Mouse (Mus musculus) B cell, adult 2 months (primary cell): Measurements from ENCODE around the gene Ppt2.

ENCODE experiments used
- DNase-seq, 2 experiments: peaks; one replicate each; pipeline ENCODE4 v3.0.0; 2022

Gene Ppt2

DNA sequence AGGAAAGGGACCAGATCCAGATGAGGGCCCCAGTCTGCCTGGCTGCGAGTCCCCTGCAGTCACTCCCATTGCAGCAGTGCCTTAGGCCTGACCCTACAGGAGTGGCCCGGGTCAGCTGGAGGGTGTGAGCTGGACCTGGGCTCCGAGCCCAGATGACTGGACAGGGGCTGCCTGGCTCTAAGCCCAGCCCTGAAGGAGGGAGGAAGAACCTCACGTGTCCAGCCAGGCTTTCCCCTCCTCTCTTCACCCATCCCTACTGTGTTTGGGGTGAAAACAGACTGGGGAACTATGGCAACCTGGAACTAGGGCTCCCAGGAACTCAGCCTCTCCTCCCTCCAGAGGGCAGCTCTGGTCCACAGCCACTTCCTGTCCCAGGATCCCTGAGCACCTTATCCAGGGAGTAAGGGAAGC lies 27.3 kb upstream of the Ppt2 start:
- DNase-seq: no peak

DNA sequence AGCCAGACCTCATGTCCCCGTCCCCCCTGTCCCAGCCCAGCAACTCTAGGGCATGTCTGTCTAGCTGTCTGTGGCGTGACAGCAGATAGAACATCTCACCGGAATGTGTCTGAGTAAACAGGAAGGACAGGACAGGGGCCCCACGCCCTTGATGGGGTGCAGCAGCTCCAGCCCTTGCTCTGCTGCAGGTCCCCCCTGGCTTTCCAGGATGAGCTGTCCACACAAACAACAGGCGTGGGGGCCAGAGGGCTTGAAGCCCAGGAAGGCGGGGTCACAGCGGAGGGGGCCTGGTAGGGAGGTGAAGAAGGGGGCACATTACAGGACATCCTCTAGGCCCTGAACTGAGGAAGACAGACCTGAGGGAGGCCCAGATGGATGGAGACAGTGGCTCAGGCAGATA lies 26.9 kb upstream of the Ppt2 start:
- no peak for DNase-seq

DNA sequence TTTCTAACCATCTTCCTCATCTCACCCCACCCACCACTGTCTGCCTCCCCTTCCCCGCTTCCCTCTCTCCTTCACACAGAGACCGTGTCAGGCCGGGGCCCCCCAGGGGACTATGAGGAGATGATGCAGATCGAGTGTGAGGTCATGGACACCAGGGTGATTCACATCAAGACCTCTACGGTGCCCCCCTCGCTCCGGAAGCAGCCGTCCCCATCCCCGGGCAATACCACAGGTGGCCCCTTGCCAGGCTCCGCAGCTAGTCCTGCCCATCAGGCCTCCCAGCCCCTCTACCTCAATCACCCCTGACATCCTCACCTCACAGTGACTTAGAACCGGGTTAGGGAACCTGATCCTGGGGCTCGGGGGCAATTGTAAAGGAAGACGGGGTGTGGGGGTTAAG lies 26.1 kb upstream of the Ppt2 start:
- DNase-seq: no peak

DNA sequence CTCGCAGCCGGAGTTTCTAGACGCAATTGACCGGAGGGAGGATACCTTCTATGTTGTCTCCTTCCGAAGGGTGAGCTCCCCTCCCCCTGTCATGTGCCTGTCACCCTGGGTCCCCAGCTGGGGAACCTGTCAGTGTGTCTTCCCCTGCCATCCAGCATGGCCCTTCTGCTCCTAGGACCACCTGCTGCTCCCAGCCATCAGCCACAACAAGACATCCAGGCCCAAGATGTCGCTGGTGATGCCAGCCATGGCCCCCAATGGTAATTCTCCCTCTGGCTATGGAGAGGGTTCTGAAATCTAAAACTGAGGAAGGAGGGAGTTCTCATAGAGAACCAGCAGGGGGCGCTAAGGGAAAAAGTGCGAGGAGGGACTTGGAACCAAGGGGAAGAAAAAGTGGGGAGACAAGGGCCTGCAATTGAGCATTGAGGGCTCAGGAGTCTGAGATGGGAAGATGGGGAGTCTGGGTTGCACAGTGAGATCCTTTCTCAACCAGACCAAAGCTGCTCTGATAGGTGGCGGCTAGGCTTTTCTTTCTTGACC lies 25.5 kb upstream of the Ppt2 start:
- peak; percentile 68 to 73 for DNase-seq

DNA sequence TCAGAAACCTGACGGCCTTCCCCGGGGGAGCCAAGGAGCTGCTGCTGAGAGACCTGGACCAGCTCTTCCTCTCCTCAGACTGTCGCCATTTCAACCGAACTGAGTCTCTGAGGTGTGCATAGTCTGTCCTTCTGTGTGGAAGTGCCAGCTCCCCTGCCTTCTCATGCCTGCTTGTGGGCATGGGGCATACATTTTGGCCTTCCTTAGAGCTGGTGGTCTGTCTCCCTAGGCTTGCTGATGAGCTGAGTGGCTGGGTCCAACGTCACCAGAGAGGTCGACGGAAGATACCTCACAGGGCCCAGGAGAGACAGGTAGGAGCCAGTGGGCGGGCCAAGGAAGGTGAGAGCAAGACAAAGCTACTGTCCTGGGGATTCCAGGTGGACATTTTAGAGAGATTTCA lies 24.7 kb upstream of the Ppt2 start:
- no peak for DNase-seq

DNA sequence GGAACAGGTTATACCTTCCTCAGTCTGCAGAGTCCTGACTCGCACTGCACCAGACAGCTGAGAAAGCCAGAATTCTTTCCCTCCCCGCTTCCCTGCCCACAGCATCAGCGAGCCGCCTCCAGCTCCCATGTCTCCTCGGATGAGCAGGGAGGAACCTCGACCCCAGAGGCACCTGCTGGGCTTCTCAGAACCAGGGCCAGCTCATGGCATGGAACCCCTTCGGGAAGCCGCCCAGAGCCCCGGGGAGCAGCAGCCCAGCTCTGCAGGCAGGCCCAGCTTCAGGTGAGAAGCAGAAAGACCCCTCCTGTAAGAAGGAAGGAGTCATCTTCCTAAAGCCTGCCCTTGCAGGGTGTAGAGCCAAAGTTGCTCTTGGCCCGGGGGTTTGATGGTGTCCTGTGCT lies 24.2 kb upstream of the Ppt2 start:
- no peak for DNase-seq

DNA sequence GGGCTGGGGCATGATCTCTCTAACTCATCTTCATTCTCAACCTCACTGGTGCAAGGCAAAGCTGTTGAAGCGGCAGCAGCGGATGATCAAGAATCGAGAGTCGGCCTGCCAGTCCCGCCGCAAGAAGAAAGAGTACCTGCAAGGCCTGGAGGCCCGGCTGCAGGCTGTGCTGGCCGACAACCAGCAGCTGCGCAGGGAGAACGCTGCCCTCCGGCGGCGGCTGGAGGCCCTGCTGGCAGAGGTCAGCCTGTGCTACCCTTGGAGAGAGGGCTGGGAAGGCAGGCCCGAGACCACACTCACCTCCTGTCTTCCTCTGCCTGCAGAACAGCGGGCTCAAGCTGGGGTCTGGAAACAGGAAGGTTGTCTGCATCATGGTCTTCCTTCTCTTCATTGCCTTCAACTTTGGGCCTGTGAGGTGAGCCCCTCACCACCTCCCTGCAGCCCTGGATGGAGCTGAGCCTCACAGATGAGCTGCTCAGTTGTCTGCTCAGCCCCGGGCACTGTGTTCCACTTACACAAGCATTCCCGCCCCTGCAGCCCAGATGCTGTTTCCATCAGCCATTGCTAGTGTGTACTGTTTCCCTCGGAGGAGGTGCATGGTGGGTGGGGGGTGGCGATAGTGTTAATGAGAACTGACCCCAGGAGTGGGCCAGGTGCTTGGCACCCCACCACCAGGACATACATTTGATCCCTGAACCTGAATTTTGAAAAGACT lies 23.4 kb upstream of the Ppt2 start:
- peak; percentile 44 to 46 for DNase-seq

DNA sequence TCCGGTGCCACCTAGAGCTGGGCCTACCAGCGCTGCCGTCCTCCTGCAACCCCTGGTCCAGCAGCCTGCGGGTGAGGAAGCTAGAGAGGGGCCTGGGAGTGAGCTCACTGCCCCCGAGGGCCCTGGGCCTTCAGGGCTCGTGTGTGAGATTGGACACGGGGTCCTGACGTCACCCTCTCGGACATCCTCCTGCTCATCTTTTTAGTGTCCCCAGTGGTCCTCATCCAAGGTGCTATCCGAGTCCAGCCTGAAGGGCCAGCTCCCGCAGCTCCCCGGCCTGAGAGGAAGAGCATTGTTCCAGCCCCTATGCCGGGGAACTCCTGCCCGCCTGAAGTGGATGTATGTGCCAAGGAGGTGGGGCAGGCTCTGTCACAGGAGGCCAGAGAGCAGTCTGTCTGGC lies 22.5 kb upstream of the Ppt2 start:
- DNase-seq: no peak

DNA sequence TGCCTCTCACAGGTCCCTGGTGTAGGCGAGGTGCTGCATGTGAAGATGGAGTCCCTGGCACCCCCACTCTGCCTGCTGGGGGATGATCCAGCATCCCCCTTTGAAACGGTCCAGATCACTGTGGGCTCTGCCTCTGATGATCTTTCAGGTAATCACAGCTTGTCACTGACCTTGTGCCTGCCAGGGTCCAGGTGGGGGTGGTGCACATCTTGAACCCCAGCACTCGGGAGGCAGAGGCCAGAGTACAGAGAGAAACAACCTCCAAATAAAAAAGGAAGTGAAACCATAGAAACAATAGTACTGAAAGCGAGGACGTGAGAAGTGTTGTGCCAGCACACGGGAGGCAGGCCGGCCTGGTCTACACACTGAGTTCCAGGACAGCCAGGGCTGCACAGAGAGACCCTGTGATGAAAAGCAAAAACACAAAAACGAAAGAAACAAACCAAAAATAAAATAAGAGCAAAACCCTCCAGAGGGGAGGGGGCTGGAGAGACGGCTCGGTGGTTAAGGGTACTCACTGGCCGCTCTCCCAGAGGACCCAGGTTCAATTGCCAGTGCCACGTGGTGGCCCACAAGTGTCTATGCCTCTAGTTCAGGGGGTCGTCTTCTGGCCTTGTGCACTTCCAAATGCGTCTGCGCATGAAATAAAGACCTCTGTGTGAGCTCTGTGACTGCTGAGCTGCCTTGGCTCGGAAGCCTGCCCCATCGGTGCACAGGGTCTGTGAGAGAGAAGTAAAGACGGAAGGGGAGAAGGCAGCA lies 21.0 kb upstream of the Ppt2 start:
- peak; percentile 50 to 53 for DNase-seq

DNA sequence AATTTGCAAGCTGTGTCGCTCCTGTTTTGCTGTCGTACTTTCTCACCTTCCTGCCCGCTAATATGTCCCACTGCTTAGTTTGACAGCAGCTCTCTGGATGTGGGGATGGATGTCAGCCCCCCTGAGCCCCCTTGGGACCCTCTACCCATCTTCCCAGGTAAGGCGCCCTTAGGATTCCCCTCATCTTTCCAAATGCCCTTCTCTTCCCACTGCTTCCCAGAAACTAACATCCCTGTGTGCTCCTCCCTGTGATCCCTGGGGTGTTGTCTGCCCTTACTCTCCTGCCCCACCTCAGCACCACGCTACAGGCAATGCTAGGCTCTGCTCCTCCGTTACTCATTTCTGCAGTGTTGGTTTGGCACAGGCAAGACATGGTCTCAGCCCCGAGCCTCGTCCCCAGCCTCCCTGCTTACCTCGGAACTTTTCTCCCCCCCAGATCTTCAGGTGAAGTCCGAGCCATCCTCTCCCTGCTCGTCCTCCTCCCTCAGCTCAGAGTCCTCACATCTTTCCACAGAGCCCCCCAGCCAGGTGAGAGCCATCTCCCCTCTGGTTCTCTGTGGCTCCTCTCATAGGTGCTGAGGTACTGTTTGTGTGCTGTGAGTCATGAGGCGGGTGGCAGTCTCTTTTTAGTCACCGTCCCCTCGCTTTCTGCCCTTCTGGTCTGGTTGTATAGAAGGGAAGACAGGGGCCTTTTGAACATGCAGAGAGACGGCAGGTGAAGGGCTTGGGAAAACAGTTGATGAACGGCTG lies 20.0 kb upstream of the Ppt2 start:
- DNase-seq: no peak

DNA sequence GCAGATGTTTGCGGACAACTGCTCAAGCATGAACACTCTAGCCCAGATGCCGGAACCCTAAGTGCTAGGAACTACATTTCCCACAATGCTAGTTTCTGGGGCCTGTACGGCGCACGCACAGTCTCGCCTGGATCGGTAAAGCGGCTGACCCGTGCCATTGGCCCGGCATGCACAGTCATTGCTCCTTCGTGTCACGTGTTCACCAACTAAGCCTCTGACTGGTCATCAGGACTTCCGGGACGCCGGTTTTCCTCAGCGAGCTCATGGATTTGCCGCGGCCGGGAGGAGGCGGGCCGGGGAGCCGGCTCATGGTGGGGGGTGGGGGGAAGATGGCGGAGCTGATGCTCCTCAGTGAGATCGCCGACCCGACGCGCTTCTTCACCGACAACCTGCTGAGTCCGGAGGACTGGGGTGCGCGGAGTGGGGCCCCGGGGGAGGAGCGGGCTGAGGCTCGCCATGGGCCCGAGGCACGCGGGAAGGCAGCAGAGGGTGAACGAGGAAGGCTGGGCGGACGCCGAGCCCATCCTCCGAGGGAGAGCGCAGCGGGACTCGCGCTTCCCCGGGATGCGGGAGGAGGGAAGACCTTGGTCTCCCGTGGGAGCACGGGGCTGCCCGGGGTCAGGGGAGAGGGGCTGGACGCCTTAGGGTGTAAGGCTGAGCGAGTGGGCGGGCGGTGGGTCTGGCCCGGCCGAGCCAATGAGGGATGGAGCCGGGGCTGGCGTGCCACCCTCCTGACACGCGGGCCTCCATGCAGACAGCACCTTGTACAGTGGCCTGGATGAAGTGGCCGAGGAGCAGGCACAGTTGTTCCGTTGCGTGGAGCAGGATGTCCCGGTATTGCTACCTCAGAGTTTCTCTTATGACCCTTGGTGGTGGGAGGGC lies 18.8 kb upstream of the Ppt2 start, which contains the start of gene Atf6b:
Atf6b (plus strand) TSS at position 241 of the 882 bp plus-strand sequence.
- DNase-seq: peak; percentile 88 to 91

DNA sequence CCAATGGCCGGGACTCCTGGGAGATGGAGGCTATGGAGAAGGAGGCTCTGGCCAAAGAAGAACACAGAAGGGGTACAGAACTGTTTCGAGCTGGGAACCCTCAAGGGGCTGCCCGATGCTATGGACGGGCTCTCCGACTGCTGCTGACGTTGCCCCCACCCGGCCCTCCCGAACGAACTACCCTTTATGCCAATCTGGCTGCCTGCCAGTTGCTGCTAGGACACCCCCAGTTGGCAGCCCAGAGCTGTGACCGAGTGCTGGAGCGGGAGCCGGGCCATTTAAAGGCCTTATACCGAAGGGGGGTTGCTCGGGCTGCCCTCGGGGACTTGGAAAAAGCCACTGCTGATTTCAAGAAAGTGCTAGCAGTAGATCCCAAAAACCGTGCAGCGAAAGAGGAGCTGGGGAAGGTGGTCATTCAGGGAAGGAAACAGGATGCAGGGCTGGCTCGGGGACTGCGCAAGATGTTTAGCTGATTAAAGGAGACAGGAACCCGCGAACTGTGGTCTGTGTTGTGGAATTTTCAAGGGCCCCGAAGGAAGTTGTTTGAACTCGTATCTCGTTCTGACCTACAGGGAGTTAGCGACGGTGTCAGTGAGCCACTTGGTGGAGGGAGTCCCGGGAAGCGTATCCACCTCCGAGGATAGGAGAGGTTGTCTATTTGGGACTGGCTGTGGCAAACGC lies 17.7 kb upstream of the Ppt2 start:
- DNase-seq: no peak

DNA sequence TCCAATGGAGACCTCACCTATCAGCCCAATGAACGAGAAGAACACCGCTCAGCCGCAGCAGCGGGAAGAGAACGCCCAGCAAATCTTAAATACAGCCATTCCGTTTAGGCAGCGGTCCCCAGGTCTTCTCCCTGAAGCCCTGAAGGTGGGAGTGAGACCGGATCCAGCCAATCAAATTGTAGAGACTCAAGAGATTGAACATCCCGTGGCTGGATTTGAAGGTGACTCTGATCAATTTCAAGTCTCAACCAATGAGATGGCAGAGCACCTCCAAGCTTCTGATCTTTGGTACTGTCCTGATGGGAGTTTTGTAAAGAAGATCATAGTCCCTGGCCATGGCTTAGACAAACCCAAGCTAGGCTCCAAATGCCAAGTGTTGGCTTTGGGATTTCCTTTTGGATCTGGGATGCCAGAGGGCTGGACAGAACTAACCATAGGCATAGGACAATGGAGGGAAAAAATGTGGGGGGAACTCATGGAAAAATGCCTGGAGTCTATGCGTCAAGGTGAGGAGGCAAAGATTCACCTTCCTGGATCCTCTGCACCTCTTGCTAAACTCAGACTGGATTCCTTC lies 17.0 kb upstream of the Ppt2 start:
- DNase-seq: no peak

DNA sequence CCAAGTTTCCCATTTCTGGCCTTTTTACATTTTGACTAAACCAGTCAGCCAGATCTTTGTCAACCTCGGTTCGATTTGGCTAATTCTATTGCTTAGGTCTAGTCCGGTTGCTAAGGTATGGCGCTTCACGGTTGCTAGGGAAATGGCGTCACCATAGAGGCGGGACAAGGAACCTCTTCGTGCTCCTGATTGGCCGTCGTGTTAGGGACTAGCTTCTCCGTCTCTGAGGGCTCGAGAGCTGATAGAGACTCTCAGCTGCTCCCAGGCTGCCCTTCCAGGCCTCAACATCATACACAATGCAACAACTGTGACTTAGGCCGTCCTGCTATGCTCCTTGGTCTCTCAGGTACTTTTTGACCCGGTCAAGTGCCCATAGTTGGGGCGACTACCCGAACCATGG lies 16.3 kb upstream of the Ppt2 start, which contains the start of gene Fkbpl:
Fkbpl (plus strand) TSS at position 157 of the 400 bp plus-strand sequence.
- DNase-seq: peak; percentile 96 to 97

DNA sequence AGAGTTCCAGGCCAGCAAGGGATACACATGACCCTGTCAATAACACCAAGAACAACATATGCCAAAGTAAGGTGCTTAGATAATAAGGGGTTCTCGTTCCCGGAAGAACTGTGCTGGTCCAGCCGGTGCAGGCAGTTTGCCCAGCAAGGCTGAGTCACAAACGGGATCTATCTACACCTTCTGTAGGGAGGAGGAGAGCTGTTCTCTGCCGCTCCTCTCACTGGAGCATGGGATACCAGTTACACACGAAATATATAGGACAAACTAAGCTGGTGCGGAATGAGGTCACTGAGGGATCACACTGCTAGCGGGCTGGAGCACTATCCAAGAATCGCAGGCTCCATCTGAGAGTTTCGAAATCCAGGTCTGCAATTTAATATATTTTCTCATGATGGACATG lies 15.6 kb upstream of the Ppt2 start:
- DNase-seq: no peak

DNA sequence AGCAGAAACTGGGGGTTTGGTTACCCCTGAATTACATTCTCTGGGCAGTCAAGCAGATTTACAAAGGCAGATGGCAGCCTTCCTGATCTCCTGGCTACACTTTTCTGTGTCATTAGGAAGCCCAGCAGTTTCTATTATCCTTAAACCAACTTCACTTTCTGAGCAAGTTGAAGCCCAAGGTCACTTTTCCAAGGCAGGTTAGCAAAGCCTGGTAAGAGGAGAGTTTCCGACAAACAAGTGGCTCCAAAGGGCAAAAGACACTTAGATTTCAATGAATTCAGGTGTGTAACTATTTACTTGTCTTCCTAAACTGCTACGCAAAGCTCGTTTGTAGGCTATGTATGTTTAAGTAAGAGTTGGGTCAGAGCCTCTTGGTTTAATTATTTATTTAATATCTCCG lies 15.1 kb upstream of the Ppt2 start:
- DNase-seq: no peak

DNA sequence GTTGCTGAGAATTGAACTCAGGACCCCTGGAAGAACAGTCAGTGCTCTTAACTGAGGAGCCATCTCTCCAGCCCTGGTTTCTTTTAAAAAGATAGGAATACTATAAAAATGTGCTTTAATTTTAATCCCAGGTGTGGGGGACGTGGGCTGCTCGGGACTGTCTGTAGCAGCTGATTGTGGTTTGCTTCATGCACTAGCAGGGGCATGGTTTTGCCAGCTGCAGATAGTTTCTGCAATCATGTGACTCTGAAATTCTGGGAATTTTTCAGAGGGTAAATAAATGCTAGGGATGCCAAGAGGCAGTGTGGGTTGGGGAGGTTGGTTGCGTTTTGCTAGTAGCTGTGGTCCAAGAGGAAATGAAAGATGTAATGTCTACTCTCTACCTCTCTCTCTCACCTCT lies 13.6 kb upstream of the Ppt2 start:
- no peak for DNase-seq

DNA sequence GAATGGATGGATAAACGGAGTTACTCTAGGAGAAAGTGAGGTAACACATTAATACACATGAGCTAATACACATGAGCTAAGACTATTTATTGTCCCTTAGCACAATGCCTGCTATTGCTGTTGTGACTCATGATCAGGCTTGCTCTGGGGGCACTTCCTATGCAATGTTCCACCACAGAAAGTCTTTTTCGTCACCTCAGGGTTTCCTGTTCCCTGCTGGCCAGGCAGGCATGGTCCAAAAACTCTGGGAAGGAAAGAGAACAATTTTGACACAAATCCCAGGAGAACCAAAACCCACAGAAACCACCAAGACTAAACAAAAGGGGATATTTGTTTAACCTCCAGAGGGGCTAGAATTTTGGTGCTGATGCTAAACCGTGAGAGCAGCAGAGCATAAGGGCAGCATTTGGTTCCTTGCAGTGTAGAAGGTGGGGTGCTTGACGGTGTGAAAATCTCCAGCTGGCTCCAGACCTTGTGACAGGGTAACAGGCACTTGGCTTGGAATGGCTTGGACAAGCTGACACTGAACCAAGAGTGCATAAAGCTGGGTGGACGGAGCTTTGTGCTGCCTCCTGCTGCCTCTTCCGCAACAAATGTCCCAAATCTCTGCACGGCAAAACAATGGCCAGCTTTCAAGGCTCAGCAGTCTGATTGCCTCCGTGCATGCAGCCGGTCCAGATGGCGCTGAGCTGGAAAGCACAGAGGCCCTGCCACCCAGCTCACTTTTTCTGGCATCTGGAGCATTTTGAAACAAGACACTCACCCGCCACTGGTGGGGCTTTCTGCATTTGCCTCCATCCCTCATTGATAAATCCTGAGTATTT lies 12.7 kb upstream of the Ppt2 start:
- no peak for DNase-seq

DNA sequence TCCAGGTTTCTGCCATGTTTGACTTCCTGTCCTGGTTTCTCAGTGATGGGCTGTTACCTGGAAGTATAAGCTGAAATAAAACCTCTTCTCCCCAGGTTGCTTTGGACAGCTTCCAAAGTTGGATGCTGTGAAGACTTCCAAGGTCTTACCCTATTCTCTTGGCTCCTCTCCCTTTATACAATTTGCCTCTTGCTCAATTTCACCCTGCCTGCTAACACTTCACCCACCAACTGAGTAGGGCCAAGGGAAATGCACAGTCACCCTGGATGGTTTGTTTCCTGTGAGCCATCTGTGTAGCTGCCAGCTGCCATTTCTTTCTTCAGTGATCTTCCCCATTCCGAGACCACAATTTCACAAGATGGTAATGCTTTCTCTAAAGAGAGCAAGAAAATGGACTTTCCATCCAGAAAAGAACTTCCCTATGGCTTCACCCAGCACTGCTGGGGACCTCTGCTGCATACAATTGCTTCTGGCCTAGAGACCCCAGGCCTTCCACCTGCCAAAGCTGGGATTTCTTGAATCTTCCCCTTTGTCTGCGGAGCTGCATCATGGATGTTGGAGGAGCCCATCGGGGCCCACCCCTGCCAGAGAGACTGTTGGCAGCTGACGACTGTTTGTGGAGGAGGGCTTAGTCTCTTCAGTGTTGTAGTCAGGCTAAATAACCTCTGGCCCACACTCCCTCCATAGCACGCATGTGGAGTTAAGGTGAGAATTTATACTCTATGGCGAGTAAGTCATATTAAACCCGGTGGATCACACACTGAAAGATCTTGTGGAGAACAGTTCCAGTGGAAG lies 11.3 kb upstream of the Ppt2 start:
- DNase-seq: no peak

DNA sequence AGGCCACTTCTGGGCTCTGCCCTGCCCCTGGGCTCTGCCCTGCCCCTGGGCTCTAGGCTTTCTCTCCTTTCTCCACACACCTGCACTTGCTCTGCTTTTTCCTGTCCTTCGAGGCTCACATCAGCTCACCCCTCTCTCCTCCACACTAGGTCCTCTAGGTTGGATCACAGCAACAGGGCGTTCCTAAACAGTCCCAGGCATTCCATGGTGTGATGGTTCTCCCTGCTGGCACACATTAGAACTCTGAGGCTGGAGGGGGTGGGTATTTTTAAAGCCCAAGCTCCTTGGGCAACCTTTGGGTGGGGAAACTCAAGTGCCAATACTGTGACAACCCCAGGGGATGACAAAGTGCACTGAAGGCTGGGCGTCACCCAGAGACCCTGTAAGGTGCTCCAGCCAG lies 9.1 kb upstream of the Ppt2 start:
- no peak for DNase-seq
